Mouse (Mus musculus) limb, embryonic 14.5 days (tissue): Measurements from ENCODE around the gene Dupd1. TPM values are rescaled to one million over a fixed set of nuclear protein-coding genes. Genes with fewer than 3 reads are reported as not detected.

ENCODE experiments used
- ATAC-seq: fragments of 200-750 bp; cut with Nextera tagmentation; 2 replicates; pipeline ENCODE4 v1.8.0; 2017; ENCODE audit warnings: low read depth, moderate number of reproducible peaks, moderate TSS enrichment; ENCODE audit not compliant: low FRiP score
- DNase-seq: peaks from one replicate; pipeline ENCODE4 v3.0.0-alpha.2; 2015; ENCODE audit warnings: low spot score
- H3K27ac ChIP-seq: fragments of 300-500 bp; sonication (generic); replicated peaks from 2 replicates; pipeline ENCODE4 v1.5.1; 2014; ENCODE audit warnings: low read depth, mild to moderate bottlenecking, low read length, moderate library complexity, mixed read lengths
- H3K27me3 ChIP-seq: fragments of 300-500 bp; sonication (generic); 2 replicates; pipeline ENCODE4 v1.6.1; 2014; ENCODE audit warnings: low read length, mixed read lengths; ENCODE audit not compliant: control insufficient read depth, insufficient read depth
- H3K36me3 ChIP-seq: fragments of 300-500 bp; sonication (generic); 2 replicates; pipeline ENCODE4 v1.6.1; 2014; ENCODE audit warnings: mild to moderate bottlenecking, low read length, moderate library complexity, mixed read lengths; ENCODE audit not compliant: control insufficient read depth, insufficient read depth
- H3K4me1 ChIP-seq: fragments of 300-500 bp; sonication (generic); 2 replicates; pipeline ENCODE4 v1.6.1; 2014; ENCODE audit warnings: antibody characterized with exemption, low read length, mixed read lengths; ENCODE audit not compliant: control insufficient read depth, insufficient read depth
- H3K4me2 ChIP-seq: fragments of 300-500 bp; sonication (generic); replicated peaks from 2 replicates; pipeline ENCODE4 v1.6.1; 2014; ENCODE audit warnings: low read depth, mild to moderate bottlenecking, low read length, moderate library complexity; ENCODE audit not compliant: severe bottlenecking
- H3K4me3 ChIP-seq: fragments of 300-500 bp; sonication (generic); replicated peaks from 2 replicates; pipeline ENCODE4 v1.5.1; 2014; ENCODE audit warnings: low read length
- H3K9ac ChIP-seq: fragments of 300-500 bp; sonication (generic); 2 replicates; pipeline ENCODE4 v1.6.1; 2014; ENCODE audit warnings: mild to moderate bottlenecking, low read depth, low read length, moderate library complexity; ENCODE audit not compliant: severe bottlenecking
- H3K9me3 ChIP-seq: fragments of 300-500 bp; sonication (generic); 2 replicates; pipeline ENCODE4 v1.6.1; 2016; ENCODE audit warnings: low read length; ENCODE audit not compliant: control insufficient read depth
- POLR2A ChIP-seq: fragments of 200-500 bp; IDR thresholded peaks from 2 replicates; pipeline ENCODE4 v1.8.0; 2012; ENCODE audit warnings: inconsistent platforms, mild to moderate bottlenecking, moderate library complexity, borderline replicate concordance; ENCODE audit not compliant: insufficient read depth, insufficient read length; ENCODE audit errors: extremely low read depth
- WGBS: fragments of 180-500 bp; shearing (Covaris S2); extraction: QIAGEN DNeasy Blood & Tissue Kit; methylation state at CpG from one replicate; pipeline ENCODE4 v1.1.7; 2014; 5-methylcytosine and 5-hydroxymethylcytosine counted together
- polyA plus RNA-seq, 2 experiments: library from polyadenylated mRNA; depleted of rRNA in 1 of 2; stranded (reverse) in 1 of 2; unstranded in 1 of 2; fragments of >200 nt; fragmentation: Nextera tagmentation in 1 of 2; extraction: Ambion mirVana in 1 of 2; gene quantifications; 2 replicates each; pipeline versions ENCODE4 v1.2.1 to v1.2.3; 2012 to 2014

The Dupd1 gene
- polyA plus RNA-seq, 2 experiments: 0.47 to 0.76 TPM

- peak; percentile 14 for DNase-seq
- H3K36me3 ChIP-seq: no peaks in the 10 kb centered on the region
- peak within 1 kb of the TSS; percentile 73 for H3K27ac ChIP-seq
- WGBS: 1% methylated on average over 26 of the region's 26 CpGs
- no peak for TF ChIP-seq POLR2A
- H3K9ac ChIP-seq: peak within 1 kb of the TSS; percentile 82
- peak; percentile 47 for ATAC-seq
- H3K27me3 ChIP-seq: no peaks in the 10 kb centered on the region
- H3K4me3 ChIP-seq: peak within 1 kb of the TSS; percentile 97
- no peaks in the 10 kb centered on the region for H3K9me3 ChIP-seq
- H3K4me1 ChIP-seq: peaks cover 12% of the 10 kb centered on the region
- H3K4me2 ChIP-seq: peak within 1 kb of the TSS; percentile 55
Measured at GRCm38 (mm10) chr14:21750881-21751542, 36.6 kb upstream of the Dupd1 start, which contains the start of gene Dusp13. Dusp13 (minus strand) TSS chr14:21751181.

- peaks cover 12% of the 10 kb centered on the region for H3K4me1 ChIP-seq
- no peaks in the 10 kb centered on the region for H3K27me3 ChIP-seq
- peak; percentile 85; the same call in 1 of the 2 replicates for TF ChIP-seq POLR2A
- no peaks in the 10 kb centered on the region for H3K36me3 ChIP-seq
- WGBS: 9% methylated on average over 51 of the region's 52 CpGs
- peak within 1 kb of the TSS; percentile 73 for H3K27ac ChIP-seq
- peak within 1 kb of the TSS; percentile 97 for H3K4me3 ChIP-seq
- ATAC-seq: peak; percentile 82
- DNase-seq: peak; percentile 80
- H3K9ac ChIP-seq: peak within 1 kb of the TSS; percentile 82
- no peaks in the 10 kb centered on the region for H3K9me3 ChIP-seq
- H3K4me2 ChIP-seq: peak within 1 kb of the TSS; percentile 55
Measured at GRCm38 (mm10) chr14:21750008-21750880, 35.9 kb upstream of the Dupd1 start, which contains the start of gene Samd8. Samd8 (plus strand) TSS chr14:21750531.

- DNase-seq (peak; percentile 64), ATAC-seq (no peak)
Measured at GRCm38 (mm10) chr14:21748142-21748870, 33.9 kb upstream of the Dupd1 start.

GRCm38 (mm10) chr14:21747436-21748141 lies 33.2 kb upstream of the Dupd1 start:
- peaks cover 8% of the 10 kb centered on the region for H3K4me1 ChIP-seq
- no peaks in the 10 kb centered on the region for H3K9me3 ChIP-seq
- no peak overlapping the region for H3K9ac ChIP-seq
- H3K27ac ChIP-seq: no peak overlapping the region
- ATAC-seq (no peak), DNase-seq (no peak)
- TF ChIP-seq POLR2A: no peak
- H3K4me3 ChIP-seq: no peak overlapping the region
- H3K4me2 ChIP-seq: no peak overlapping the region
- no peaks in the 10 kb centered on the region for H3K27me3 ChIP-seq
- no peaks in the 10 kb centered on the region for H3K36me3 ChIP-seq
- WGBS: 73% methylated on average over 14 of the region's 14 CpGs

More at GRCm38 (mm10) chr14:21748142-21748870, 33.9 kb upstream of the Dupd1 start:
- Histone ChIP-seq H3K4me1 (peaks cover 12% of the 10 kb centered on the region), H3K27ac (no peak overlapping the region), H3K4me2 (no peak overlapping the region), H3K36me3 (no peaks in the 10 kb centered on the region), H3K4me3 (no peak overlapping the region), H3K9me3 (no peaks in the 10 kb centered on the region), H3K27me3 (no peaks in the 10 kb centered on the region), H3K9ac (no peak overlapping the region)
- 41% methylated on average over 15 of the region's 15 CpGs for WGBS
- TF ChIP-seq POLR2A: no peak

- H3K36me3 ChIP-seq: no peaks in the 10 kb centered on the region
- DNase-seq: no peak
- WGBS: 89% methylated on average over 2 of the region's 2 CpGs
Measured at GRCm38 (mm10) chr14:21746846-21747245, 32.5 kb upstream of the Dupd1 start.

More at GRCm38 (mm10) chr14:21746846-21747245, 32.5 kb upstream of the Dupd1 start:
- no peak overlapping the region for H3K27ac ChIP-seq
- no peak for TF ChIP-seq POLR2A
- H3K4me2 ChIP-seq: no peak overlapping the region
- peaks cover 1% of the 10 kb centered on the region for H3K4me1 ChIP-seq
- no peak for ATAC-seq
- no peaks in the 10 kb centered on the region for H3K9me3 ChIP-seq
- no peaks in the 10 kb centered on the region for H3K27me3 ChIP-seq
- H3K9ac ChIP-seq: no peak overlapping the region
- no peak overlapping the region for H3K4me3 ChIP-seq
